Mouse (Mus musculus): Measurements from ENCODE around the gene Col13a1. TPM values are rescaled to one million over a fixed set of nuclear protein-coding genes. Genes with fewer than 3 reads are reported as not detected.

Col13a1 gene
- total RNA-seq, 2 experiments from 2014 or later, result 0.77 to 1.3 TPM

DNA sequence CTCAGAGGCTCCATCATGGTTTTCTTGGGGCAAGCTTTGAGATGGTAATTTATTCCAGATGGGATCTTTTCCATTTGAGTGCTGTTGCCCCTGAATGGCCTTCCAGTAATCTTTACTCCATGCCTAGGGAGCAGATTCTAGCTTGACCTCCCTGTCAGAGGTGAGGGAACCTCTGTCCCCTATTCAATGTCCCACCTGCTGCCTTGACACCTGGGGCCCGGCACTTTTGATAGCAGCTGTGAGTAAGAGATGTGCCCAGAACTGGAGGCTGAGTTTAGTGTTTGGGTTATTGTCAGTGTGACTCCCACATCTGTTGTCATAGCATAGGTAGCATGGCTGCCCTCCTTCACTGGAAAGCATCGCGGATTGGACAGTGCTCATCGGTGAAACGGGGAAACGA is 147.2 kb downstream of the Col13a1 start:
- no peak for DNase-seq (ENCODE audit: extremely low spot score in 1 of 2, low spot score in 1 of 2)

DNA sequence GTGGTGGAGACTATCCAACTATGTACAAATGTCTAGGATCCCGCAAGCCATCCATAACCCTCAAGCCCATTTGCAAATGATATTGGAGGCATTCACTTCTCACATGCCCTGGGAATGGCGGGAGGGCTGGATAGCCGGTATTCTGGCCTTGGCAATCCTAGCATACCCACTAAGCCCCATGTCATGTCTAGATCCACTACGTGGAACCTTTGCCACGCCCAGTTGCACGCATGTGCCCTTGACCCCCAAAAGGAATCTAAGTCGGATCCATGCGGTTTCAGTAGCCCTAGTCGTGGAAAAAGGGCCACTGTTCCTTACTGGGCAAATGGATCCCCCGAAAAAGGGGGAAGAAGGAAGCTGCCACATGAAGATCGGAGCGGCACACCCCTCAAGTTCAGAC is 147.7 kb downstream of the Col13a1 start:
- DNase-seq (ENCODE audit: extremely low spot score in 1 of 2, low spot score in 1 of 2), result no peak

DNA sequence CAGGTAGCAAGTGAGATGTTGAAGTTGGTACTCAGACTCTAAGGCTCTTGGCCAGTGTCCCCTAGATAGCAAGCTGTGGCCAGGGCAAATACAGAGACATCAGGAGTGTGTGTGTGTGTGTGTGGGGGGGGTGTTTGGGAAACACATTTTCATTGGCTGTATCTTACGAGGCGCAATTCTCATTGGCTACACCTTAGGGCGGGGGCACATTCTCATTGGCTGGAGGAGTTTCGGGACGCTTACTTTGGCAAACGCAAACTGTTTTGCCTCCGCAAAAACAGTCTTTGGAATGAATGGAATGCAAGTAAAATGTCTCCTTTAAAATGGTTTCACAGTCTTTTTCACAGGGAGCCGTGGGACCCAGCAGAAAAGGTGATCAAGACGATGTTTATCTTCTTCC is 148.1 kb downstream of the Col13a1 start:
- DNase-seq (ENCODE audit: extremely low spot score in 1 of 2, low spot score in 1 of 2), result no peak

DNA sequence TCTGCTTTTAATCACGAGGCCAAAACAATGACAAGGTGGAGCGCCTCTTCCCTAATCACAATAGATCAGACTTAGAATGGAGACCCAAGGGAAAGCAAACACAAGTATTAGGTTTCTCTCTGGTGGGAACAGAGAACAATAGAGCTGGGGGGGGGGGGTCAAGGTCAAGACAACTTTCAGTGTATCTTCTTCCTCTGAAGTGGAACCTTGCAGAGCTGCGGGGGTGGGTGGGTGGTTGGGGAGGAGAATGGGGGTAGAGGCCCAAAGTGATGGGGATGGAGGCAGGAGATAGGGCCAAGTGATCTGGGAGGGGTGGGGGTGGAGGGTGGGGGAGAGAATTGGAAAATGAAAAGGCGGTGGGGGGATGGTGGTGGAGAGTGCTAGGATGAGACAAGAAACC is 149.9 kb downstream of the Col13a1 start:
- DNase-seq (ENCODE audit: extremely low spot score in 1 of 2, low spot score in 1 of 2), result no peak

DNA sequence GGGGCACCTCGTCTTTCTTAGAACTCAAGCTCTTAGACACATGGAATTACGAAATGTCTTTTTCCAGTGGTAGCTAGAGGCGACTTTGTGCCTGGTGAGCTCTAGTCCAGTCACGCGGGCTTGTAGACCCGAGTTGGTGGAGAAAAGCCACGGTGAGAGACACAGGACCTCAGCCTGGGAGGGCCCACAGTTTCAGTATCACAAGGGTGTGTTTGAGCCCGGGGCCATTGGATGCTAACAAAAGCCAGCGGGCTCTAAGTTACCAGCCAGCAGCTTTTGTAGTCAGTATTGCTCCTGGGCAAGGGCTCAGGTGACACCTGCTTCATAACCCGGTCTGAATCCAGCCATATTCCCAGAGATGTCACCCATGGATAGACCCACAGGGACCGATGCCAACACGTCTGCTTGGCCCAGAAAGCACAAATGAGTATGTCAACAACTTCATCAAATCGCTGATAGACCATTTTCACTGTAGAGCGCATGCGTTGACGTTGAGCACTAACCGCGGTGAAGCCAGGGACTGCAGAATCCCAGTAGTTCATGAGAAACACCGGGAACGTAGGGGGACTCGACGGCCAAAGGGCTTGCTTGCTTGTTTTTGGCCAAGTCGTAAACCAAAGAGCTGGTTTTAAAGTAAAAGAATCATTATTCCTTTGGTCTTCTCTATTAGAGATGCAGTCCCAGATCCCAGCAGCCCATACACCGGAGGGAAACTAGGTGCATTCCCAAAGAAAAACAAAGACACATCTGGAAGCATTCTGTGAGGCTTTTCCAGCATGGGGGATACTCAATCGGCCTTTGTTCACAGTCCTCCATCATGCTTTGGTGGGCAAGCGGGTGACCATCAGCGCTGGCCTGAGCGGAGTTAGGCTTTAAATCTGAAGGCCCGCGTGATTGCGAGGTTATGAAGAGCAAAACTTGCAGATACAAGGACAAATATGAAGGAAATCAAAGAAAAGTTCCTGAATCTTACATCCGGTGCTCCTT is 150.7 kb downstream of the Col13a1 start:
- DNase-seq (ENCODE audit: extremely low spot score in 1 of 2, low spot score in 1 of 2), result no peak

DNA sequence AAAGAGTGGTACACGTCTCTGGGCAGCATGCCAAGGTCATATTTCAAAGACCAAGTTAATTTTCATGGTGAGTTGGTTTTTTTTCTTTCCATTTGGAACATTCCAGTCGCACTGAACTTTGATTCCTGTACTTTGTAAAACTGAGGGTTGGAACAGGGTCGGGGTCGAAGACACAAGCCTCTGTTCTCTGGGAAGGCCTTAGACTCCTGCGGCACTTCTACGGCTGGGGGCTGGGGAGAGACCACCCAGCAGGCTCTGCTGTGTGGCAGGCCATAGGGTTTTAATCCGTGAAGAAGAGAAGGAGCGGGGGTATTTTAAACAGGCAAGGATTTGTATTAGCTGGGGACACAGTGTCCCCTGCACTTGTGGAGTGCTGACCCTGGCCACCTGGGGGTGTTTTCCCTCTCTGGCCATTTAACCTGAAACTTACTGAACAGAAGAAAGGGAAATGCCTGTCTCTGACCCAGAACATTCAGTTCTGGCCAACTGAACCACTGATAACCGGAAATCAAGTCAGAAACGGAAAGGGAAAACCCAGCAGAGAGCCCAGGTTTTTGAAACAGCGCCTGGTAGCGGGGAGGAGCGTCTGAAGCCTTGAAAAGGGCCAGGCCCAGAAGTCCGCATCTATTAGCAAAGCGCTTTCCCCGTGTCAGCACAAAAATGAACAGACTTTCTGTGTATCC is 152.0 kb downstream of the Col13a1 start:
- DNase-seq (ENCODE audit: extremely low spot score in 1 of 2, low spot score in 1 of 2), result no peak

DNA sequence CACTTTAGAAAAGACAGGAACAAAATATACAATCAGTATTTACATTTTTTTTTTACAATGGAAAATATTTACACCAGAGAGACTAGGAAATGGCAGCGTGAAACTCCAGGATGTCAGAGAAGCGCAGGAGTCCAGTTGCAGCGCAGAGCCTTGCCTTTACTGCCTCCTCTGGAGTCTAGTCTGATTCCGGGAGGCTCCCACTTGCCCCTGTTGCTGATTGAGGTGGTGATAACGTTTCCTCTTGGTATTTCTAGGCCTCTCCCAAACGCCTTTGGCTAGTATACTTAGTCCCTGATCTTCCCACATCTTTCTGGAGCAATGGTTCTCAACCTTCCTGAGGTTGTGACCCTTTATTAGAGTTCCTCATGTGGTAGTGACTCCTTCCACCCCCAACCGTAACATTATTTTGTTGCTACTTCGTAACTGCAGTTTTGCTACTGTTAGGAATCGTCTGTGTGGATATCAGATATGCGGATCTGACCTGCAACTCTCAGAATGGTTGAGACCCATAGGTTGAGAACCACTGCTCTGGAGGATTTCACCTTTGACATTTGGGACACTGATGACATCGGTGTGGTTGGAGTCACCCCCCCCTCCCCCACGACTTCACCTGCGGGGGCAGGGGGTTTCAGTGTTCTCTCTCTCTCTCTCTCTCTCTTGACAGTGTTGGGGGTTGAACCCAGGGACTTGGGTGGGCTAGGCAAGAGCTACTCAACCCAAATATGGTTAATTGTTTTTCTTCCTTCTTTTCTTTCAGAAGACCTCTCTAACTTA is 152.7 kb downstream of the Col13a1 start:
- no peak for DNase-seq (ENCODE audit: extremely low spot score in 1 of 2, low spot score in 1 of 2)

DNA sequence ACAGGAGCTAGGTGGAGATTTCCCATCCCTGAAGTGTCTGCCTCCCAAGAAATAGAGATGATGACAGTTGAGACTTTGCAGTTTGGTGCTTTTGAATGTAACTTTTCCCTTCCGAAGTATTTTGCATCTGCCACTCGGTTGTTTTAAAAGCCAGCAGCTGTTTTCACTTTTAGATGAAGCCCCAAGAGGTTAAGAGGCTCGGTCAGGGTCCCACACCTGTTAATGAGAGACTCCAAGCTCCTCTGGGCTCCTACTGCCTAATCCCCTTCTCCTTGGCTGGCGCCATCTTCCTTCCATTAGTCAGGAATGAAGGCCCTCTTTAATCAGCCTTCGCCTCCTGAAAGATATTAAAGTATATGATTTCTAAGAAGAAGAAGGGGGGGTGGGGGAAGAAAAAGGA is 153.4 kb downstream of the Col13a1 start:
- DNase-seq (ENCODE audit: extremely low spot score in 1 of 2, low spot score in 1 of 2), result no peak

DNA sequence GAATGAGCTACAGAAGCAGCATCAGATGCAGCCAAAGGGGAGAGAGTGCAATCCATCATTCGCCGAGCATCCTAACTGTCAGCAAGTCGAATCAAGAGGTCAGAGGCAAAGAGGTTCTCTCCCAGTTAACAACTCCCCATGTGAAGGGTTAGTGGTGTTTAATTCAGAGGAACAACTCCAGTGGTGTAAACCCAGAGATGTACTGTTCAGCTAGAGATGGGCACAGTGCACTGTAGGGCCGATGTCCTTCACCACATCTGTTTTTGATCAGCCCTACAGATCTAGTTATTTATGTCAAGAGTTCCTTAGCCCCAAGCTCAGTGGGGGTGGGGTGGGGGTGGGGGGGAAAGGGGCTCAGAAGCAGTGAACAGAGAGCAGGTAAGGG is 155.2 kb downstream of the Col13a1 start:
- no peak for DNase-seq (ENCODE audit: extremely low spot score in 1 of 2, low spot score in 1 of 2)

DNA sequence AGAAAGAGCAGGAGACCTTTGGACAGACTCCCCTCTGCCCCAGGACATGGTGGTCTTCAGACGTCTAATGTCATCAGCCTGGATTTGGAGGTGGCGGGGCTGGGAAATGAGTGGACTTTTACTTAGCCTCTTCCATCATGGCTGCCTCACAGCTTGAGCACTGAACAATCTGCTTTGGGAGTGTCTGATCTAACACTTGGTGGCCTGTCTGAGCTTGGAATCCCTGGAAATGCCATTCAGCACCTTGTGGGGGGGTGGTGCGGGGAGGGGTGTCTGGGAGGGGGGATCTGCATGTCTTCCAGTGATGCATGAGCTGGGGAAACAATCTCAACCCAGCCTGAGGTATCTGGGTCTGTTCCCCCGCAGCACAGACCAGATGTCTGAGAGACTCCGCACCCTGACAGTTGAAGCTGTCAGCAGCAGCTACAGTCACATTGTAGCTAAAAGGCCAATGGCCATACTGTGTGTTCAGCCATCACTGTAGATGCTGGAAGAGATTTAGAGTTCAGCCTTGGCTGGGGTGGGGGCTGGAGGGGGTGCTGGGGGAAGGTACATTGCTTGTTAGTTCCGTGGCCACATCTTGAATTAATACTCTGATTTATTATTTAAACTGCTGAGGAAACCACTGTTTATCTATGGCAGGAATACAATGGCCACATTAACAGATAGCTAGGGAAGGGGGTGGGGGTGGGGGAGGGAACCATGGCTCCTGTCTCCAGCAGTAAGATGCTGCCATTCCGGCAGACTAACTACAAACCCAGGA is 155.8 kb downstream of the Col13a1 start:
- no peak for DNase-seq (ENCODE audit: extremely low spot score in 1 of 2, low spot score in 1 of 2)

DNA sequence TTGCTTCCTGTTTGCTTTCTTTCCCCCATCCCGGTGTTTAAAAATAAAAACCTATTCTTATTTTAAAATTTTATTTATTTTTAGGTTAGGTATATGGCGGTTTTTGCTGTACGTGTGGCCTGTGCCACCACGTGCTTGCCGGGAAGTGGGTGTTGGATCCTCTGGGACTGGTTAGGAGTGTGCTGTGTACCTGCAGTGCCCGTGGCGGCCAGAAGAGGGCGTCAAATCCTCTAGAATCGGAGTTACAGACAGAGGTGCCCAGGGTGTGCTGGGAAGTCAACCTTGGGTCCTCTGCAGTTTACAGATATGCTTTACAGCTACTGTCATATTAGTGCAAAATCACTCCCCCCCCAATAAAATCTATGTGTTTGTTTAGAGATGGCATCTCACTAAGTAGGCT is 158.9 kb downstream of the Col13a1 start:
- DNase-seq (ENCODE audit: extremely low spot score in 1 of 2, low spot score in 1 of 2), result no peak

DNA sequence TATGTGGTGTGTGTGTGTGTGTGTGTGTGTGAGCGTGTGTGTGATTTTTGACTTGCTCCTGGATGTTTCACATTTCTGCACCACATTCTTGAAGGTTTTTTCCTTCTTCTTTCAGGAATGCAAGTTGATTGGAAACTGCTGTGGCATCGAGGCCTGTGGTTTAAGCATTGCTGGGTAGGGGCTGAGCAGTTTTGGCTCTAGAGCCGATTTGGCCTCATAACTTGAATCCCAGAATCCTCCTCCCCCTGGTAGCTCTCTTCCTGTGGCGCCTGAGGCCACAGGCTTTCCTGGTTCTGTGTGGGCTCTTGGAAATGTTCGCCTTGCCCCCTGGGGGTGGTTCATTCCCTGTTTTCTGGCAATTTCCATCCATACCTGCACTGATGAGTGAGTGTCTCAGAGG is 166.9 kb downstream of the Col13a1 start:
- DNase-seq (ENCODE audit: extremely low spot score in 1 of 2, low spot score in 1 of 2), result no peak

DNA sequence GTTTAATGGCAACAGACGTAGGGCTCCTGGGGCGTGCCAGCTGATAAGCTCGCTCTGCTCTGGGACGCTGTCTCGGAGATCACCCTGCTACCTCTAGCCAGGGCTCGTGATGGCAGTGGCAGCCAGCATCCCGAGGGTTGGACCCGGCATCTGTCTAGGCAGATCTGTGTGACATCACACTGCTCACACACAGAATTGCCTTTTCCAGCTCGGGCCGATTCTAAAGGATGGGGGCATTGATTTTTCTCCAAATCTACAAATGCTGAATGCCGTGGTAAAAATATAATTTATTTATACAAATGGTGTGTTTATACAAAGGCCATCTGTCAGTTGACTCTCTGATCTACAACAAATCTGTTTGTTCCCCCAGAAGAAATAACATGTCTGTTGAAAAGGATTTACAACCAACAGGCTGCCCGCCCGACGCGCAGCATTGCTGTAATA is 180.8 kb downstream of the Col13a1 start:
- peak; percentile 5 to 21 for DNase-seq (ENCODE audit: extremely low spot score in 1 of 2, low spot score in 1 of 2)

DNA sequence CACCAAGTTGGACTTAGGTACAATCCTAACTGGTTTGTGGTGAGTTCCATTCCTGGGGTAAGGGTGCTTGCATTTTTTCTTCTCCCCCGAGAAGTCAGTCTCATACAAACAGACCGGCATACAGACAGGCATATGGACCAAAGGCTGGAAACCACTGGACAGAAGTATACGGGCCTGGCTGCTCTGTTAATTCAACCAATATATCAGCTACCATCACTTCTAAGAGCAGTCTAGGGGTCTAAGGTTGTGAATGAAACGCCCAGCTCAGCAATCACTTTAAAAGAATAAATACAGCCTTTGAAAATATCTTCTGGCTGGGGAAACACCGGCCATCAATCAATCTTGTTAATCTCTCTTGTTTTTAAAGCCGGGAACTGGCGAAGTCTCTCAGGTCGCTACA is 183.4 kb downstream of the Col13a1 start:
- DNase-seq (ENCODE audit: extremely low spot score in 1 of 2, low spot score in 1 of 2), result no peak

DNA sequence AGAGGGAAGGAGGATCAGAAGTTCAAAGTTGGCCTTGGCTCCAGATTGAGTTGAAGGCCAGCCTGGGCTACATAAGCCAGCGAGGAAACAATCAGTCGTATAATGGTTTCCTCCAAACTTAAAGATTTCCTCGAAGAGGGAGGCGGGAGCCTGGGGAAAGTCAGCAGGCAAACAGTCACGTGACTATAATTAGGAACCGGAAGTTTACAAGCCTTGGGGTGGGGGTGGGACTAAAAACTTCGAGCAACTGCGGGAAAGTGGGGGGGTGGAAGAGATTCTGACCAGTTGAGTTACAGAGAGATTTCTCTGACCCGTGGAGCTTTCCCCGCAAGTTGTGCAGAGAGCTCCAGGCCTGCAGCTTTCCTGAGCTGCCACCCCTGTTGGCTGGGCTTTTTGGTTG is 183.9 kb downstream of the Col13a1 start:
- DNase-seq (ENCODE audit: extremely low spot score in 1 of 2, low spot score in 1 of 2), result no peak

DNA sequence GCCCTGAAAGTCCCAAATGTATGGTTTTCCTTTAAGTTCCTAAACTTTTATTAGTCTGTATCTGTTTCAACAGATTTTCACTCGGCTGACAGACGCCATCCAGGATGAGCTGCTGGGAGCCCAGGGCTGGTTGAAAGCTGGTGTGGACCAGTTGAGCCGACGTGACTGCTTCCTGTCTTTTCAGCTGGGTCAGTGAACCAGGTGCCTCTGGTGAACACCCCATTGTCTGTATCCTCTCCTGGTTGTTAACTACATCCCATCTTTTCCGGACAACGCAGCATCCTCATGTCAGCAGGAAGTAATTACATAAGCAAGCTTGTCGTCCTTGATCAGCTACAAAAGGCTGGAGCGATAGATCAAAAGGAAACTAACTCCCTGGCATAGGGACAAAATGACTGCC is 185.9 kb downstream of the Col13a1 start:
- DNase-seq (ENCODE audit: extremely low spot score in 1 of 2, low spot score in 1 of 2), result no peak

DNA sequence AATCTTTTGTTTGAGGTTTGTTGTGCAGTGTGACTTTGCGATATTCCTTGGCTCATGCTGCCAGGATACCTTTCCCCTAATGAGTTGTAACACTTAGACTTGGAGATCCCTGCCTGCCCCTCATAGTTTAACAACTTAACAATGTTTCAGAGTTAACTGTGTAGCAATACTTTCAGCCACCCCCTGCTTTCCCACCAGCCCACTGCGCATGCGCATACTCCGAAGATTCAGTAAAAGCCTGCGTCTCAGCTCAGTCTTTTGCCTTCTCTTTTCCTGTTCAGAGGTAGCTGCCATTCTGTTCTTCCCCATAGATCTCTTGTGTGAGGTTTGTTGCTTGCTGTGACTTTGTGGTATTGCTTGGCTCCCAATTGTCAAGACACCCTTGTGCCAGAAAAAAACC is 190.4 kb downstream of the Col13a1 start:
- DNase-seq (ENCODE audit: extremely low spot score in 1 of 2, low spot score in 1 of 2), result no peak

All from layer of hippocampus, postnatal 25 days (tissue).